Mouse (Mus musculus) liver, embryonic 11.5 days (tissue): Measurements from ENCODE around the gene Veph1. TPM values are rescaled to one million over a fixed set of nuclear protein-coding genes. Genes with fewer than 3 reads are reported as not detected.

Source experiments
- ATAC-seq: fragments of 200-750 bp; cut with Nextera tagmentation; replicated peaks from 2 replicates; pipeline ENCODE4 v1.8.0; 2017; ENCODE audit warnings: moderate number of reproducible peaks, mild to moderate bottlenecking, moderate TSS enrichment, moderate library complexity; ENCODE audit not compliant: low FRiP score
- DNase-seq: peaks from one replicate; pipeline ENCODE4 v3.0.0-alpha.2; 2017; ENCODE audit warnings: low spot score
- H3K27ac ChIP-seq: fragments of 300-500 bp; sonication (generic); 2 replicates; pipeline ENCODE4 v1.5.1; 2014; ENCODE audit warnings: mild to moderate bottlenecking, low read depth, low read length, control low read depth
- H3K27me3 ChIP-seq: fragments of 300-500 bp; sonication (generic); replicated peaks from 2 replicates; pipeline ENCODE4 v1.6.1; 2014; ENCODE audit warnings: low read length, mixed read lengths; ENCODE audit not compliant: control insufficient read depth, insufficient read depth
- H3K36me3 ChIP-seq: fragments of 300-500 bp; sonication (generic); 2 replicates; pipeline ENCODE4 v1.6.1; 2014; ENCODE audit warnings: mild to moderate bottlenecking, low read length, moderate library complexity, mixed read lengths; ENCODE audit not compliant: control insufficient read depth, insufficient read depth
- H3K4me1 ChIP-seq: fragments of 300-500 bp; sonication (generic); replicated peaks from 2 replicates; pipeline ENCODE4 v1.6.1; 2014; ENCODE audit warnings: low read length, mixed read lengths; ENCODE audit not compliant: control insufficient read depth, insufficient read depth
- H3K4me2 ChIP-seq: fragments of 300-500 bp; sonication (generic); 2 replicates; pipeline ENCODE4 v1.6.1; 2014; ENCODE audit warnings: mild to moderate bottlenecking, control low read depth, moderate library complexity
- H3K4me3 ChIP-seq: fragments of 300-500 bp; sonication (generic); 2 replicates; pipeline ENCODE4 v1.5.1; 2014; ENCODE audit warnings: low read depth, low read length, control low read depth
- H3K9ac ChIP-seq: fragments of 300-500 bp; sonication (generic); 2 replicates; pipeline ENCODE4 v1.6.1; 2014; ENCODE audit warnings: low read depth, low read length, control low read depth
- H3K9me3 ChIP-seq: fragments of 300-500 bp; sonication (generic); 2 replicates; pipeline ENCODE4 v1.6.1; 2016; ENCODE audit warnings: low read length, inconsistent platforms, mixed read lengths; ENCODE audit not compliant: control insufficient read depth
- WGBS: fragments of 180-500 bp; shearing (Covaris S2); extraction: QIAGEN DNeasy Blood & Tissue Kit; methylation state at CpG from one replicate; pipeline ENCODE4 v1.1.7; 2014; 5-methylcytosine and 5-hydroxymethylcytosine counted together
- polyA plus RNA-seq: library from polyadenylated mRNA; unstranded; fragments of >200 nt; fragmentation: Nextera tagmentation; extraction: Ambion mirVana; gene quantifications from 2 replicates; pipeline ENCODE4 v1.2.1, GENCODE M21; 2014

Gene Veph1
- polyA plus RNA-seq, 1 experiment from 2014 or later, result 0.14 TPM

DNA sequence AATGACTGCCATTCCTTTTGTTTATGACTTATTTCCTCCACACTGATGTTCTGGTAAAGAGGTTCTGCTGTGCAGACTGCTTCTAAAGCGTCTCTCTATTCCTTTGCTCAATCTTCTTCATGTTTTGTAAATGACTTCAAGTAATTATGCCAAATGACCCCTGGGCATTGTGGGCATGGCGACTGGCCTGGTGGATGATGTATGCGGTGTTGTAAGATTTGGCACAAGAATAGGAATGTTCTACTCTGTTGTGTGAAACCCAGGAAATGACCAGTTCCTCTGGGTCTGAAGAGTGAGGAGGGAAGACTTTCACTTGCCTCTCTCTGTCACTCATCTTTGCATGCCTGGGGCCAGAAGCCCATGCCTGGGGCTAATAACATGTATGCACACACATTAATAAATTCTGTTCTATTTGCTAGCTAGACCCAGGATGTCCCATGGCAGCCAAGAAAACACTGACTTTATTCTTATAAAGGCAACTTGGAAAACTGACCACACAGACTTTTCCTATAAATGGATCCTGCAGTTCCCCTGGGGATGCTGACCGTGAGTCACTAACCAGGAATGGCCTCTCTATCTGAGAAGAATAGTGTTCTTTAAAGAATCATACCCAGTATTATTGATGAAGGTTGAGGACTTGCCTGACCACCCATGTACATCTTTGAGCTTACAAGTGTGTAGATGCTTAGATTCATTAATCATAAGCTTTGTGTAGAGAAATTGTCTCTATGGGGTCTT lies 87.6 kb downstream of the Veph1 start:
- no peak overlapping the region for H3K4me3 ChIP-seq
- WGBS, result 76% methylated on average over 4 of the region's 4 CpGs
- H3K27me3 ChIP-seq, result no peaks in the 10 kb centered on the region
- no peaks in the 10 kb centered on the region for H3K36me3 ChIP-seq
- ATAC-seq, result no peak
- H3K9ac ChIP-seq, result no peak overlapping the region
- no peaks in the 10 kb centered on the region for H3K4me1 ChIP-seq
- no peak for DNase-seq
- no peaks in the 10 kb centered on the region for H3K9me3 ChIP-seq
- no peak overlapping the region for H3K4me2 ChIP-seq
- no peak overlapping the region for H3K27ac ChIP-seq

DNA sequence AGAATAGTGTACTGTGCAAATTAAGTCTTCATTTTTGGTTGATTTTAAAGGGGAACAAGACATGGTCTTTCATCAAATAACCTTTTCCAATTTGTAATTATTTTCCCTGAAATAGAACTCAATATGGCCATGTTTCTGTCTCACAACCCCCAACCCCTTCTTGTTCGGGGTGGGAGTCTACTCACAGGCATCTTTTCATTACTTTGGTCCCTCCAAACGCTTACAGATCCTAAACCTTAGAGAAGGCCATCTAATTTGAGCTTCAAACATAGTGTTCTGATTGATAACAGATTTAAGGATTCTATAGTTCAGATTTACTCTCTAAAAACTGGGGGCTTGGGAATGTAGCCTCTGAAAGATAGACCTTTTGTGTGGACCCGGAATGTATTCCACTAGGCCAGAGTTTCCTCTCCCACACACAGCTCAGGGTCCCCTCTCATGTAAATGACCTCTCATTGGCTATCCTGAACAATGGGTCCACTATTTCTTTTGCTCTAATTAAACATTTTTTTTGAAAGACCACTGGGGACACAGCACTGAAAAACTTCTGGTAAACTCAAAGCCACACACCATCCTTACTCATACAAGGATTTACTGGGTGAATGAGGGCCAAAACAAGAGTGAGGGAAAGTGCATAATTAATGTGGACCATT lies 102.6 kb downstream of the Veph1 start:
- 76% methylated on average over 3 of the region's 3 CpGs for WGBS
- Histone ChIP-seq H3K4me3 (no peak overlapping the region), H3K9ac (no peak overlapping the region), H3K27me3 (no peaks in the 10 kb centered on the region), H3K36me3 (no peaks in the 10 kb centered on the region), H3K4me1 (no peaks in the 10 kb centered on the region), H3K4me2 (no peak overlapping the region), H3K9me3 (no peaks in the 10 kb centered on the region), H3K27ac (no peak overlapping the region)
- no peak for ATAC-seq
- no peak for DNase-seq

DNA sequence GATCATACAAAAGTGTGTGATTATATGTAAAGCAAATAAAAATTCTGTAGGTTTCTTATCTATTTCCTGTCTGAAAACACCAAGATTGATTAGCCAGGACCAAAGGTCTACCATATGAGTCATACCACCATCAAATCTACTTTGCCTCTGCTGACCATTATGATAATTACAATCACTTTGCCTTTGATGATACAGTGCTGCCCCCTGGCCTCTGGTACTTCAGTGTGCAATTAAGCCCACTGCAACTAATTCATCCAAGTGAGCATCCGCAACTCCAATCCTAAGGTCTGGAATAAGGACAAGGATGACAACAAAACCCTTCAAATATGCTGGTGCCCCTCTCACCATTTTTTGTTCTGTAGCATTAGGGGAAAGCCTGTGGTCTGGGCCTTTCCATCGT lies 117.0 kb downstream of the Veph1 start:
- Histone ChIP-seq H3K9ac (no peak overlapping the region), H3K4me2 (no peak overlapping the region), H3K36me3 (no peaks in the 10 kb centered on the region), H3K27me3 (no peaks in the 10 kb centered on the region), H3K4me1 (no peaks in the 10 kb centered on the region), H3K27ac (no peak overlapping the region), H3K9me3 (no peaks in the 10 kb centered on the region), H3K4me3 (no peak overlapping the region)
- 62% methylated on average over 2 of the region's 2 CpGs for WGBS
- DNase-seq (no peak), ATAC-seq (no peak)

DNA sequence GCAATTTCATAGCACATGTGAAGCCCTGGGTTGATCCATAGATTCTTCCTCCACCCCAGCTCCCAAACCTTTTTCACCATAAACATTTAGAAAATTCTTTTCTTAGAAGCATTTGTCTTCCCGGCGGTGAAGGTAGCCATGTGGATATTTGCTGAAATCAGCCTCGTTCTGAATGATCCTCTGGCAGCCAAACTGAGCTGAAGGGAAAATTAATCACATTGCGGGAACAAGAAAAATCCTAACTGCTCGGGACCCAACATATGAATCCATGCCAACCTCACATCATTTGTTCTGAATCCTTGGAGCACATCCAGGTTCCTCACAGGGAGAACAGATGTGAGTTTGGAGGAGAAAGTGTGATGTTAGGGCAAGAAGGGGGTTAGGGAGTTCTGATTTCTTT lies 123.7 kb downstream of the Veph1 start:
- Histone ChIP-seq H3K4me3 (no peak overlapping the region), H3K27me3 (no peaks in the 10 kb centered on the region), H3K36me3 (no peaks in the 10 kb centered on the region), H3K4me2 (no peak overlapping the region), H3K27ac (no peak overlapping the region), H3K9me3 (no peaks in the 10 kb centered on the region), H3K9ac (no peak overlapping the region), H3K4me1 (no peaks in the 10 kb centered on the region)
- no peak for DNase-seq
- 74% methylated on average over 5 of the region's 5 CpGs for WGBS
- no peak for ATAC-seq

DNA sequence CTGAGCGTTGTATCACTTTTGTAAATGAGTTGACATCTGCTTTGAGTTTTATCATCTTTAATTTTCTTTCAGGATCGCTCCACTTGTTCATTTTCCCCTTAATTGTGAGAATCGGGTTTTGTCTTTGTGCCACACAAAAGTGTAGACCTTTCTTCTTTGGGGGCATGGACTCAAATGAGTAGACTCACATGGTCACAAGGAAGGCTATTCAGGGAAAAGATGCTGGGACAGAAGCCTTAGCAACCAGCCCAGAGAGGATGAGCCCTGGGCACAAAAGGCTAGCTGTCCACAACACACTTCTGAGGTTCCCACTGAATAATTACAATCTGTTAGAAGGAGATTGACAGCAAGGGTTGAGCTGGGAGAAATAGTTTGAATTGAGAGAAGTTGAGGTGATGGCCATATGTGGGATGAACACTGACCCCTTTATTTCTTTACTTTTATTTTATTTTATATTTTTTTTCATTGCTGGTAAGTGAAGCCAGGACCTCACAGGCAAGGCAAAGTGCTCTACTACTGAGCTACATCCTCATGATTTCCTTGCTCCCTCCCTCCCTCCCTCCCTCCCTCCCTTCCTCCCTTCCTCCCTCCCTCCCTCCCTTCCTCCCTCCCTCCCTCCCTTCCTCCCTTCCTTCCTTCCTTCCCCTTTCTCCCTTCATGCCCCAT lies 126.6 kb downstream of the Veph1 start:
- no peaks in the 10 kb centered on the region for H3K36me3 ChIP-seq
- no peak for ATAC-seq
- 74% methylated on average over 3 of the region's 3 CpGs for WGBS
- no peak for DNase-seq
- H3K27me3 ChIP-seq, result no peaks in the 10 kb centered on the region
- no peaks in the 10 kb centered on the region for H3K9me3 ChIP-seq
- H3K9ac ChIP-seq, result no peak overlapping the region
- no peaks in the 10 kb centered on the region for H3K4me1 ChIP-seq
- H3K4me3 ChIP-seq, result no peak overlapping the region
- H3K4me2 ChIP-seq, result no peak overlapping the region
- H3K27ac ChIP-seq, result no peak overlapping the region

DNA sequence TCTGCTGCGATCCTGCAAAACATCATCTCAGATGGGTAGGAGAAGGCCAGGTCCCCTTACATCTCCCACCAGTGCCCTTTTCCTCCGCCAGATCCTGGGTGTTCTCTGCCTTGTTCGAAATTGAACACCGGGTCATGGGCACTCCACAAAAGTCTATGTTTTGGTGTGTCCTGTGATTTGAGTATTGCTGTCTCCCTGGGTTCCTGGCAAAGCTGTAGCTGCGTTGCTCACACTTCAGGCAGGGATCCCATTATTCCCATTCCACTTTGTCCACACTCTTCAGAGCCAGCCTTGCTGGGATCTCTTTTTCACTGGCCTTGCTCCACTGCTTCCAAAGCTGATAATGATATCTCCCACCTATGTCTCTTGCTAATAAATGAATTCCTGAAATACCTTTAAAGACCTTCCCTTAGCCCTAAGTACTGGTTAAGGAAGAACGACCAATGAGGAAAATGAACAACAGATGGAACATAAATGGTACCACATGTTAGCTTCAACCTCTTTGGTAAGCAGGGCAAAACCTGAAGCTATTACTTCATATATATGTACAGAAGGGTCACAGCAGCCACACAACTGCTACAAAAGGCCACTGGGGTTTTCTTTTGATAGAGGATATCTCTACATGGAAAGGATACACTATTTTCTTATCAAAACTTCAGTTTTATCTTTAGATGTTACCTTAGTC lies 129.9 kb downstream of the Veph1 start:
- H3K9ac ChIP-seq, result no peak overlapping the region
- 73% methylated on average over 6 of the region's 6 CpGs for WGBS
- H3K27me3 ChIP-seq, result no peaks in the 10 kb centered on the region
- H3K4me3 ChIP-seq, result no peak overlapping the region
- H3K27ac ChIP-seq, result no peak overlapping the region
- no peaks in the 10 kb centered on the region for H3K36me3 ChIP-seq
- H3K4me1 ChIP-seq, result no peaks in the 10 kb centered on the region
- H3K9me3 ChIP-seq, result no peaks in the 10 kb centered on the region
- ATAC-seq (no peak), DNase-seq (no peak)
- no peak overlapping the region for H3K4me2 ChIP-seq

DNA sequence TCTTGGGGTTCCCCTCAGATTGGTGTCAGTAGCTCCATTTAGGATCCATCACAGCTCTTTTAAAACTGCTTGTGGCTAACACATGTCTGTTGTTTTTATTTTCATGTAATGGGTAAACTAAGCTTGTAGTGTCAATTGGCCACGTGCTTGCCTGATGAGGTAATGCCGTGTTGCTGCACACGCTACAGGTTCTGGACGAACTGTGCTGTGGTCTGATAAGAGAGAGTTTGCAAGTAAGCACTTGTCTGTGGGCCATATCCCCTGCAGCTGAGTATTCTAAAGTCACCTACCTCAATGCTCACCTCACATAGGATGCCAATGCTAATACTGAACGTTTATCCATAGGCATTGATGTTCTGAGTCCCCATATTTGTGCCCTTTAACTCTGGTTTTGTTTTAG lies 131.6 kb downstream of the Veph1 start:
- no peaks in the 10 kb centered on the region for H3K27me3 ChIP-seq
- no peak overlapping the region for H3K4me2 ChIP-seq
- WGBS, result 63% methylated on average over 5 of the region's 5 CpGs
- no peak overlapping the region for H3K4me3 ChIP-seq
- H3K27ac ChIP-seq, result no peak overlapping the region
- DNase-seq, result no peak
- no peaks in the 10 kb centered on the region for H3K9me3 ChIP-seq
- ATAC-seq, result no peak
- H3K9ac ChIP-seq, result no peak overlapping the region
- H3K4me1 ChIP-seq, result no peaks in the 10 kb centered on the region
- no peaks in the 10 kb centered on the region for H3K36me3 ChIP-seq

DNA sequence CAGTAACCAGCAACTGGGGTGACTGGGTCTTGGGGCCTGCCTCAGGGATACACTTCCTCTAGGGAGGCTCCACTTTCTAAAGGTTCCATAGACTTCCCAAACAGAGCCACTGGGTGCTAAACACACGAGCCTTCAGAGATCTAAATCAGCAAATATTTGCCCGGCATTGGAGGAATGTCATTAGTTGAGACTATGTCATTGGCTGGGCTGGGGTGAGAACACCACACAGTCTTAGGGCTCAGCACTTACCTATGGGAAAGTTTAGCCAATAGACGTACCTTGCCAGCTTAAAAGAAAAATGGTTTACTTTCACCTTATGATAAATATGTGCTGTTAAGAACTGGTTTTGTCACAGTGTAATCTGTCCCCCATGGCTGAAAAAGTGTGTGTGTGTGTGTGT lies 132.1 kb downstream of the Veph1 start:
- no peak overlapping the region for H3K9ac ChIP-seq
- no peaks in the 10 kb centered on the region for H3K4me1 ChIP-seq
- no peak overlapping the region for H3K4me3 ChIP-seq
- ATAC-seq, result no peak
- H3K27me3 ChIP-seq, result no peaks in the 10 kb centered on the region
- no peak overlapping the region for H3K4me2 ChIP-seq
- WGBS, result 58% methylated on average over 3 of the region's 3 CpGs
- DNase-seq, result no peak
- no peaks in the 10 kb centered on the region for H3K36me3 ChIP-seq
- H3K9me3 ChIP-seq, result no peaks in the 10 kb centered on the region
- H3K27ac ChIP-seq, result no peak overlapping the region
